Mouse (Mus musculus) gonadal fat pad, adult 2 months (tissue): ENCODE data around the gene Matk. TPM values are rescaled to one million over a fixed set of nuclear protein-coding genes. Genes with fewer than 3 reads are reported as not detected.

Source experiments
- DNase-seq: peaks from one replicate; pipeline ENCODE4 v3.0.0-alpha.2; 2012; ENCODE audit warnings: low read depth
- polyA plus RNA-seq: library from polyadenylated mRNA; depleted of rRNA; stranded (reverse); fragments of >200 nt; gene quantifications from 2 replicates; pipeline ENCODE4 v1.2.3, GENCODE M21; 2012

Gene Matk
- polyA plus RNA-seq, 1 experiment, result 4.7 TPM

DNA sequence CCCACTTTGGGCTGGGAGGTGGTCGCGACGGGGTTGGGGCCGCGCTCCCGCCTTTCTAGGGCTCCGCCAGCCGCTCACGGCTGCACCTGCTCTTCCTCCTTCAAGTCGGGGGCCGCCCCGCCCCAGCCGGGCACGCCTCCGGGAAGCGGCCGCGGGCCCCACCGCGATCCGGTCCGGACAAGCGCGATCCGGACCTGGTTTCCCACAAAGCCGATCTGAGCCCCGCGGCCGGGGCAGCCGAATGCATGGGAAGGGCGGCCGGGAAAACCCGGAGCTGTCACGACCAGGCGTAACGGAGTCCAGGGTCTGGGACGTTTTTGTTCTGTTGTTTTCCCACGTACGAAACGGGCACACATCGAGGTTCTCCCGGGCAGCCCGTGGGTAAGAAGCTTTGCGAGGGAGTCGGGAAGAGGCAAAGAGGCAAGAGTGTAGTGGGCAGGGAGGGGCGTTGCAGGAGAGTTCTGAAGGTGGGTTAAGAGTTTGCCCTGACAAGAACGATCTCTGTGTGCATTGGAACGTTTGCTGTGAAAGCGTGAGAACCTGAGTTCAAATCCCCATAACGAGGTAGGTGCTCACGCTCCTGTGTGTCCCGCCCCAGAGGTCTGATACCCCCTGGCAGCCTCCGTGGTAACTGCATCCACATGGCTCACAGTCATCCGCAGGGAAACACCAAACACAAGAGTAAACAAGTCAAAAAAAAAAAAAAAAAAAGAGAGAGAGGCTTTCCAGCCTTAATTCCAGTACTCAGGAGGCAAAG lies 33.1 kb downstream of the Matk start:
- no peak for DNase-seq

DNA sequence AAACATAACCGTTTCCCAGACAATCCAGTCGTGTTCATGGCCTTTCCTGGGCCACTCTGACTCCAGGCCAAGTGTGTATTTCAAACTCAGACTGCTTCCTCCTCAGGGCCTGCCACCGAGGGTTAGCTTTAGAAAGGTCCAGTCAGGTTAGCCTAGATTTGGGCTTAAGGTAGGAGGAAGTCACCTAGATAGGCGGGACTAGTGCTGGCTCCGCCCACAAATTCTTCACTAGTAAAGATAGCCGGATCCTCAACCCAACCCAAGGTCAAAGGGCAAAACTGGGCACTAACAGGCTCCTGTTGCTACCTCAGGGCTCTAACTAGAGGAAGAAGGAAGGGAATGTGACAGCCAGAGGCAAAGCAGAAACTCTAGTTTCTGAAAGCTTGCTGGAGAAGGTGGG lies 33.9 kb downstream of the Matk start:
- no peak for DNase-seq

DNA sequence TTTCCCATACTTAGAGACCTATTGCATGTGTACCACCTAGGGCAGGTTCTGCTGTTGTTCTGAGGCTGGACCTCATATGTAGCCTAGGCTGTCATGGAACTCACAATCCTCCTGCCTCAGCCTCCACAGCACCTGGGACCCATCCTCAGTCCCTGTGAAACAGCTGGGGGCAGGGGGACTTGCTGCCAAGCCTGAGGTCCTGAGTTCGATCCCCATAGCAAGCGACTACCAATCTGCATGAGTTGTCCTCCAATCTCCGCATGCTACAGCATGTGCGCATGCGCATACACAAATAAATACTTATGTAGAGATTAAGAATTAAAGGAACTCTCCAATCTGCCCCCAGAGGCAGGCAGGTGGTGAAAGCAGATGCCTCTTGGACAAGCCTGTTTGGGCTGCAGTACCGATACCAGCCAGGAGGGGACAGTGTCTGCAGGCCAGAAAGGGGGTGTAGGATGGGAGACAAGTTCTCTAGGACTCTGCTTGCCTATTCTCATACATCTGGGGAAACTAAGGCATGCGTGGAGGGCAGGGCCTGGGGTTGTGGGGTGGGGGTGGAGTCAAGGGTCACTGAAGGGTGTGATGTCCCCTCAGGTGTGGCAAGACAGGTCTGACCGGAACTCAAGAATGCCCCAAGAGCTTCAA lies 34.9 kb downstream of the Matk start:
- DNase-seq, result no peak

DNA sequence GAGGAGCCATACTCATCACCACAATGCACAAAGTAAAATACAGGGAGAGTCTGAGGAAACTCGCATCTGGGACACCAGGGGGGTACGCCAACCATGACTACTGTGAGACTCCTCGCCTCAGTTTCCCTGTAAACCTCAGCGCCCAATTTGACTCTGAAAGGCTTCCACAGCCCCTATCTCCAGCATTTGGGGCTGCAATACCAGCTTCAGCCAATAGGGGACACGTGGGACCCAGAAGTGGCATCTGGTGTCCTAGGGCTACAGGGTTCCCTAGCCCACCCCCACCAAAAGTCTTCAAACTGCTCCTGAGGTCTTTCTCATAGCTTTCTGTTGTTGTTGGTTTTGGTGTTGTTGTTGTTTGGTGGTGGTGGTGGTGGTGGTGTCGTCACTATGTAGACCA lies 35.9 kb downstream of the Matk start:
- no peak for DNase-seq

DNA sequence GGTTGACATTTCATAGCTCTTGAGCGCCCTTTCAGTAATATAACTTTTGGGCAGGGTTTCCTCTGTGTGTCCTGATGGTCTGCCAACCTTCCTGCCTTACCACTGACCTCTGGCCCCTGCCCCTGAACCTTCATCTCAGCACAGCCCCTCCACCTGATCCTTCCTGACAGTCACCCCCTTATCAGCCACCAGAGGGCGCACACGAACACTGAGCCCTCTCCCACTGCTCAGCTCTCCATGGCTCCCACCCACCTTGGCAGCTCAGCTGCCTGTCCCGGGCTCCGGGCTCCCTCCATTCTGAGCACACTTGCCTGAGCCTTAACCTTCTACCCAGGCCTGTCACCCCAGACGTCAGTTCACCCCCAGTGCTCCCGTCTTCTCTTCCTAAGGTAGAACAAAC lies 36.5 kb downstream of the Matk start:
- no peak for DNase-seq

DNA sequence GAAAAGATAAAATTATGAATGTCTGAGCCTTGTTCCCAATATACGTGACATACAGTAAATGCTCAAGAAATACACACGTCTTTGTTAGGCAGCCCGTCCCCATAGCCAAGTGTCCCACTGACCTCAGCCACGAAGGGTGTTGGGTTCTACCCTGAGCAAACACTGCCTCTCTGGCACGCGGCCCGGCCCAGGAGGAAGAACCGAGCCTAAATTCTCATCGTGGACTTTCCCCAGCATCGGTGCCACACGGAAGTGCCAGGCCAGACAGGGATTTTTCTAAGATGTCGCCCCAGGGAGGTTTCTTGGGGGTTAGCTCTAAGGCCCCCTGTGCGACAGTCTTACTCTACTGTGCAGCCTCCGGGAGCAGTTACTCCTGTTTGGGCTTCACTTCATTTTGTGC lies 37.1 kb downstream of the Matk start:
- no peak for DNase-seq

DNA sequence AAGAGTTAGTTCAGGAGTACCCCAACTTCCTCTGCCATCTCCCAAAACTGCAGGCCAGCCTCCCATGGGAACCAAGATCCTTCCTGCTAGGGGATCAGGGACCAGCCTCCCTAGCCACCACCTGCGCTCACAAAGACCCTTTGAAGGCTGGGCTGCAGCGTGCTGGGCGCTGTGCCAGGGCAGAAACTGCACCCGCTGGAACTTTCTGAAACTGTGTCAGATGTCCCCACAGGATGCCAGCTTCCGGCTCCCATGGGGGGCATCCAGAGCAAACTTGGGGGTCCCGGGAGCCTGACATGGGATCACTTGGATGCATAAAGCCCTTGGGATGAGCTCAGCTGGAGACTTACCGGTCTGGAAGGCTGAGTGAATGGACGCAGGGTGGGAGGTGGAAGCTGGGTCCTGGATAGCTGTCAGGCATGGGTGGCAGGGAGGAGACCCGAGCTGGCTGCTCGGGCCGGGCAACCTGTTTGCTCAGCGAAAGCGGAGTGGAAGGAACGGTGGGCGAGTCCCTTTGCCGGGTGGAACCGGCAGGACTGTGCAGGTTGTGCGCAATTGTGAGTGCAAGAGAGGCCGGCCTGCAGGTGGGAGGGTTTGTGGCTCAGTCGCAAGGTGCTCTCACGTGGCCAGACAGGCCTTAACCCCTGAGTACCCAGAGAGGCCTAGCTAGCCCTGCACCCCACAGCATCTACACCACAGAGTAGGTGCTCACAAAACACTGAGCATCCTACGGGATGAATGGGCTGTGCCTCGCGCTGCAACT lies 38.1 kb downstream of the Matk start:
- no peak for DNase-seq

DNA sequence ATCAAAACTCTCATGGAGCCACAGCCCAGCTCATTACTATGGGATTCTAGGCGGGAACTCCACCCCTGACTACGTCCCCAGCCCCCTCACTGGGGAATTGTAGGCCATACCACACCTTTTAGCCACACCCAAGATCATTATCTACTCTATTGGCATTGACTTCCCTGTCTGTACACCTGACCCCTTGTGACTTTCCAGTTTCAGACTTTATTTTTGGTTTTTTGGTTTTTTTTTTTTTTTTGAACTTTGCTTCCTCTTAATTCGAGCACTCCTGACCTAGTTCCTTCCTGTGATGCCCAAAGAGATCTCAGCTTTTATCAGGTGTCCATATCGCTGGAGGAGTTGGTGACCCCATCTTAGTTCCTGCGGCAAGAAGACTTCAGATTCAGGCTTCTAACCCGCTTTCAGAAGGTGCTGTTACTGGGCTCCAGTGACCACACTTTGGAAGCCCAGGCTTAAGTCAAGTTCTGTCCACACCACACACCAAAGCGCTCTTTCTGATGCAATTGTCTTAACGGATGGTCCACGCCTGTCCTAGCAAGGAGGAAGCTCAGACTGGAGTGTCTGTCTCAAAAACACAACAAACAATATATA lies 38.9 kb downstream of the Matk start, which contains the start of gene Tjp3:
Tjp3 (minus strand) TSS at position 71 of the 594 bp plus-strand sequence.
- no peak for DNase-seq

DNA sequence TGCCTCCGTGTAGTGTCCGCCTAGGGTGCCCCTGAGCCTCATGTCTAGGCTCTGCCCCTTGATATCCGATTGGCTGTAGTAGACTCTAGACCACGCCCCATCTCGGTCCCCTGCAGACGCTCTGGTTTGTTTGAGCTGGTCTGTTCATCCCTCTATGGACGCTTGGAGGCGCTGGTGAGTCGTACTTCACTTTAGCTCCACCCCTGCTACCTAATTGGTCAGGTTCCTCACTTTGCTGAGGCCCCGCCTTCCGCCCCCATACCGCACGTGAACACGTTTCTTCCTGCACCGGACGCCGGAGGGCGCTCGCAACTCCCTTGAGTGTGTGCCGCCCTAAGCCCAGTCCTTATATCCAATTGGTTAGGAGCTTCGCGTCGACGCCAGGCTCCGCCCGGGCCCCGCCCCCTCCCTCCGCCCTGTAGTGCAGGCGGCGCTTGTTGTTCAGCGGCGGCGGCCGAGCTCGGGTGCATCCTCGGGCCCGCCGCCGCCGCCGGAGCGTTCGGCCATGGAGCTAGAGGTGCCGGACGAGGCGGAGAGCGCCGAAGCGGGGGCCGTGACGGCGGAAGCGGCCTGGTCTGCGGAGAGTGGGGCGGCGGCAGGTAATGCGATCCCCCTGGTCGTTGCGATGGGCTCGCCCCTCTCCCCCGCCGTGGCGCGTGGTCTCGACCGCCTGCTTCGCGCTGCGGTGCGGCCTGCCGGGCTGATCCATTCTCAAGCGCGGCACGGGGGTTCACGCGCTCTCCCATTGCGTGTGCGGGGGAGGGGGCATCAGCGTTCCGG lies 40.0 kb downstream of the Matk start, which contains the start of gene Pip5k1c:
Pip5k1c (plus strand) TSS at position 410 of the 780 bp plus-strand sequence.
- DNase-seq, result peak; percentile 92

DNA sequence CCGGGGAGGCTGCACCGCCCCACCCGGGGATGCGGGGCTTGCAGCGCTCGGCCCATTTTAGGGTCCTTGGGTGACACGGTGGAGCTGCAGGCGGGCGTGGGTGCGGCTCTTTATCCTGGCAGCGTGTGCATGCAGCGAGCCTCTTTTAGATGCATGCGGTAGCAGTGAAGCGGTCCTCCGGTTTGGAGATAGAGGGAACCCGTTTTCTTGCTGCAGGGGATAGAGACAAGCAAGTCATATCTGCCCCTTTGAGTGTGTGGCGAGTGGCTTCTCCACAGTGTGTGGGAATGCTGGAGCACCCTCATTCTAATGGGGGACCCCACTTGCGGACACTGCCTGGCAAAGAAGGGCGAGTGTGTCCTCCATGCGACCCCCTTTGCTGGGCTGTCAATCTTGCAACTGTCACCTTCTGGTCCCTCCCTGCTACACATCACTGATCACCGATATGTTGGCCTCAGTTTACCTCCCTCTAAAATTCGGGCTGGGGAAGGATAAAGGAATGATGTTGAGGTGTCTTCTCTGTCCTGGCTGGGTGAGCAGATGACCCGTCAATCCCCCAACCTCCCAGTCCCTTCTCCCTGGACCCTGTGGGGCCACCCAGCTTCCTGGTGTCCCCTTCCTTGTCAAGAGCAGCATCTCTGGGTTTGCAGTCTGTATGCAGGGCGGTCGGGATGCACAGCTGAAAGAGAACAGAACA lies 40.7 kb downstream of the Matk start:
- DNase-seq, result no peak

DNA sequence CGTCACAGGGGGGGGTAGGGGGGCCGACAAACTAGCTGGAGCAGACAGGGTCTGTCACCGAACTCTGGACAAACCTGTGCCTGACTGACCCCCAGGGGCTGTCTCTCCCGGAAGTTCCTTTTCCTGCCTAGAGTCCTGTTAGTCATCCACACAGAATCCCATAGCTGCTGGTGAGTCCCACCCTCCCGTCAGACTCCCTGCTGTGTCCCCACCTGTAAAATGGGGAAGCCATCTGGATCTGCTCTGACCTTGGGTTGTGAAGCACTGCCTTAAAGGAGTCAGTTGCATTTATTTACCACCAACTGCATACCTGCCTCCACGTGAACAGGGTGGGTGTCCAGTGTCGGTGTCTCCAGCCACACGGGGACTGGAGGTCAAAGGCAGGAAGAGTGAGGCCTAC lies 41.7 kb downstream of the Matk start:
- no peak for DNase-seq

DNA sequence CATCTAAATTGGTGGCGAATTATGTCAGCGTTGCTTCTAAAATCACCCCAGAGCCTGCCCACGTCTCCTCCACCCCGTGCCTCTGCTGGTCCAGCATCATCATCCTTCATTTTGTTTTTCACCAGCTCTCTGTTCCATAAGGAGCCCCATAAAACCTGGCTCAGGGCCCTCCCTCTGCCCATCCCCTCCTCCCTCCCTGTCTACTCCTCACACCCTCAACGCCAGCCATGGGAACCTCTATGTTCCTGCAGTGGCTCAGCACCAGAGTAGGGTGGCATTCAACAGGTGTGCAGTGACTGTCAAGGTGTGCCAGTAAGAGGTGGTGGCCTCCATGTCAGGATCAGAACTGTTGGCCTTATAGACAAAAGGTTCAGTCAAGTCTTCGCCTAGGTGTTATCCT lies 42.5 kb downstream of the Matk start:
- DNase-seq, result no peak

DNA sequence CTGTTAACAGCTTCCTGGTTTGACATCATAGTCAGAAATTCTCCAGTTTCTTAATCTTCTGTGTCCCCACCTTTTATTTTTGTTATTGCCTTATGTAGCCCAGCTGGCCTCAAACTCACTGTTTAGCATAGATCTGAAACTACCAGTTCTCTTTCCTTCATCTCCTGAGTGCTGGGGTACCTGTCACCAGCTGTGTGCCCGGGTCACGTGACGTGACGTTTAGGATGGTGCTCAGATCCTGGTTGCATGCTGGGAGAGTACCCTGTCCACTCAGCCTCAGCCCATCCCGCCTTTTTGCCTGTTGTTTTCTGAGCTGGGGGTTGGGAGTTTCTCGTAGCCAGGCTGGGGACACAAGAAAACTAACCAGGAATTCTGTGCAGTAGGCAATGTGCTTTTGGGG lies 44.5 kb downstream of the Matk start:
- DNase-seq, result no peak

DNA sequence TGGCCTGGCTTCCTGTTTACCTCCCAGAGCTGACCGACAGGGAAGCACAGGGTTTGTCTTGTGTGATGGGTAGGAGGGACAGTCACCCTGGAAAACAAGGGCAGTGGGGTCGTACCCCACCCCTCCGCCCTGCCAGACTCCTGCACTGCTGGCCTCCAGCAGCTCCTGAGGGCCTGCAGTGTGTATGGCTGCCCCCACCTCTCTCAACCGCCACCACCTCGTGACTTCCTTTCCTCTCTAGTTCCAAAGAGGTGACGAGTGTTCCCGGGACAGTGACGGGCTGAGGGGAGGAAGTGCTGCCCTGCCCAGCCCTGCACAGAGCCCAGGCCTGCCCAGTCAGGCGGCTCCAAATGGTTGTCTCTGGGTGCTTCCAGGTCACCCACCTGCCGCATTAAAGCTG lies 45.1 kb downstream of the Matk start:
- no peak for DNase-seq

DNA sequence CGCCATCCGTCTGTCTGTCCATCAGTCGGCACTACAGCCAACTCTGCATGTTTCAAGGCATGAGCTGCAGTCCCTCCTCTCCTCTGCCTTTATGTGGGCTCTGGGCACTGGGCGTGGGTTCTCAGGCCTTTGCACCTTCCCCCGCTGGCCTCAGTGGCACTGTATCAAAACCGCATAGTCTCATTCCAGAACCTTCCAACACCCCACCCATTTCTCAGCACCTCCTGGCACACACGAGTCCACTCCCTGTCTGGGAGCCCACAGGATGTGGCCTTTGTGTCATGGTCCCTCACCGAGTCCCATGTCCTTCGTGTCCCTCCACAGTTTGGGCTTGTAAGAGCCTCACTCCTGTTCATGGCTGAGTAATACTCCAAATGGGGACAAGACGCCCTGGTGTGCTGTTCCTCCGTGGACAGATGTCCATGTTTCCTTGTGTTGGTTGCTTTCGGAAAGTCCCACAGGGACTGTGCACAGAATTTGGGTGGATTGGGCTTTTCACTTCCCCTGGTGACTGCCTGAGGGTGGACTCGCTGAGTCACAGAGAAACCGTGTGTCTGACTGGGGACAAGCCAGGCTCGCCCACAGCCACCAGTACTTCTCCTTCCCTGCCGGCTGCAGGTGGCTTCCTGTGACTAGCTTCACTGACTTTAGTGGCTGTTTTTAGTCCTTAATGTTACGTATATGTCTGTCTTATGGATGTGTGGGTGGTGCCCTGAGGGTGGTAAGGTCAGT lies 45.8 kb downstream of the Matk start:
- no peak for DNase-seq

DNA sequence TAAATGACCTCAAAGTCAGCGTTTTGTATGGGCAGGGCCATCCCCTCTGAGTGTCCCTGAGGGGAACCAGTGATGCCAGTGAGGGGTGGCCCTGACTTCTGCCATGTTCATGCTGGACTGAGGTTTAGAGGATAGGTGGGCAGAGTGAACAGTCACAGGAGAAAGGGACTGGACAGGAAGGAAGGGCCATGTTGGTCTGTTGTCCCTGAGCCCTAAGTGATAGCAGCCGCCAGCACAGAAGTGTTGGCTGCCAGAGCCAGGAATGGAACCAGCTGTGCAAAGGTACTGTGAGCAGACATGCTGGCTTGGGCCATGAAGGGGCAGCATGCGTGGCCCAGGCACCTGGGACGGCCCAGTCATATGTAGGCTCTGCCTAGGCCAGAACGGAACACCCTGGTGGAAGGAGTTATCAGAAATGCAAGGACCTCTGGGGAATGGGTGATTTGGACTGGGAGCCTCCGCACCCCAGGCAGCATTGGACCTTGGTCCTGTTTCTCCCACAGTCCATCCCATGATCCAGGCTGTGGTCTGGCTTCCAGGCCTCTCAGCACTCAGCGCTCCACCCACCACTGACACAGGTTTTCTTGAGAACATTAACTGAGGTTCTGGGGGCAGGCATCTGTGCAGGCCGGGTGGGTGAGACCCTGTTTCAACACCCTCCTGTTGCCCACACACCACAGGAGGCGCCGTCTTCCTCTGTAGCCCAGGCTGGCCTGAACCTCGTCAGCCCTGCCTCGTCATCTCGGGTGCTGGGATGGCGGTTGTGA lies 47.0 kb downstream of the Matk start:
- no peak for DNase-seq

DNA sequence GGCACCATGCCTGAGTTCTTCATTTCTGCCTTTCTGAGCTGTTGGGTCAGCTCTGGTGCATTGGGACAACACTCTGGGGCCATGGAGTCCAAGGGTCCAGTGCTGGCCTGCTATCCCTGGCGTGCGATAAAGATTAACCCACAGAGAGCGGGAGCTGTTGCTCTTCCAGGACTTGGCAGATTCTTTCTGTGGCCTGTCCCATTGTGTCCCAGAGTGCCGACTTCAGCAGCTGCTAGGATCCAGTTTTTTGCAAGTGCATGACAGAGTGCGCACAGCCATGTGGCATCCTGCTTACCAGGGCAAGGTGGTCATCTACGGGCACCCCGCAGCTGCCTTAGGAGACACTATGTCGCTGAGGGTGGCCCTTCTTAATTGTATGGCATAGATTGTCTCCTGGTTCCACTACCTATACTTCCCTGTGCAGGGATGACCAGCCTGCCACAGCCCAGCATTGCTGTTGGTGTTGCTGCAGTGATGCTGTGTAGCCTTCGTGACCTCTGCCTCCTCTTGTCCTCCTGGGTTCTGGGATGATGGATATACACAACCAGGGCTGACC lies 47.7 kb downstream of the Matk start:
- no peak for DNase-seq

DNA sequence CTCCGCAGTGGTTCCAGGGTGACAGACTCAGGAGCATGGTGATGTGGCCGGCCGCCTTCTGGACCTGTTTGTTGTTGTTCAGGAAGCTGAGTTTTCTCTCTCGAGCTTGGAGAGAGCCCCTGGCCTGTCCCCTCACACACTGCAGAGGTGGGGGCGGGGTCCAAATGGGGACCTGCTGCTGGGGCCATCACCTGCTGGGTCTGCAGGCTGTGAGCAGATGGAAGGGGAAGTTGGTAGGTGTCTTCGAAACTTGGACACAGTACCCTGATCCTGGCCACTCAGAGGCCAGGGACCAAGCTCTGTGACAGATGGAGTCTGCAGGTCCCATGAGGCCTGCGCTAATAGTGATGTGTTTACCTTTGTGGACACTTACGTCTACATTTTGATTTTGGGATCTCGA lies 48.6 kb downstream of the Matk start:
- no peak for DNase-seq

DNA sequence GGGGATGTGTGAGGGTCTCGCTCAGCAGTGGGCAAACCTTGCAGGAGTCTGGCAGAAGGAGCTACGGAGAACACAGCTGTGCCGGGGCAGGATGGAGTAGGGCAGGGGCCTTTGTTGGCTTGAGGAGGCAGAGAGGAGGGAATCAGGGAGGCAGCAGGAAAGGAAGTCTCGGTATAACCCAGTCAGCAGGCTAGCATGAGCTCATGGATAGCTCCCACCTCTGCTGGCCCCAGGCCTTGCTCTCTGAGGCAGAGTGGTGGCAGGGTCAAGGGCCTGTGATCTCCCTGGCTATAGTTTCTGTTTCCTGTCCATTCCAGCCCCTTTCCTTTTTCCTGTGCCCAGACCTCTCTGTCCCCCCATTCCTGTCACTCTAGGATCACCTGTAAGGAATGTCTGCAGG lies 49.6 kb downstream of the Matk start:
- DNase-seq, result no peak
